Mouse (Mus musculus) cerebellum, adult 11-12 months (tissue): ENCODE data around the gene Mrps14.
A peak's percentile ranks its signal among the peaks of the same experiment; 100 is the strongest.

Source experiments
- DNase-seq: peaks from one replicate; pipeline ENCODE4 v3.0.0; 2022

The Mrps14 gene

DNA sequence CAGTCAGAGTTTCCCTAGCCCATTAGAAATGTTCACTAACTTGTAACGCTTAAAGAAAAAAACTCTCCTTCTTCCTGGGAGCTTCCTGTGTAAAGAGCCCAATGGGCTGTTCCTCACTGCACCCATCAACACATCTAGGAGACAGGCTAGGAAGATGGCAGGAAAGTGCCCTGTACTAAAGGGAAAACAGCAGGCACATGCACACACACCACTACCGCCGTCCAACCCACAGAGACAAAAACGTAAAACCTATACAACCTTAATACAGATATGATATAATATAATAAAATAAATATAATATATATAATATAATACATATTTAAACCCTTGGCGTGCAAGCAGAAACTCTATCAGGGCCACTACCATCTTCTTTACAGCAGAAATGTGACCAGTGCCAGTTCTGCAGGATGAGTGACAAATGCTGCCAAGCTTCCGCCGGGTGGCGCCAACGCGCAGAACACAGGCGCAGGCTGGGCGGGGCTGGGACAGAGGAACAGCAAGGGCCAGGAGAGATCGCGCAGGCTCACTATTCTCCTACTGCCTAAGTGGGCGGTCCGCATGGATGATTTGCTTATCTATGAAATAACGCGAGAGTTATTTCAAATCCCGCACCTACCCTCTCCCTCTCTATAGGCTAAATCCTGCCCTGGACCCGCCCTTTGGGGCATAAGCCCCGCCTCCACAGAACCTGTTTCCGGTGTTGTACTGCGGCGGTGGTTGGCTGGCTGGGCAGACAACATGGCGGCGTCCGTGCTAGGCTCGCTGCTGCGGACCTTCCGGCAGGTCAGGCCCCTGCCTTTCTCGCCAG, at the start of gene Mrps14:
Gene Mrps14 (plus strand): TSS at position 687 of the 808 bp plus-strand sequence.
- peak; percentile 99 for DNase-seq

DNA sequence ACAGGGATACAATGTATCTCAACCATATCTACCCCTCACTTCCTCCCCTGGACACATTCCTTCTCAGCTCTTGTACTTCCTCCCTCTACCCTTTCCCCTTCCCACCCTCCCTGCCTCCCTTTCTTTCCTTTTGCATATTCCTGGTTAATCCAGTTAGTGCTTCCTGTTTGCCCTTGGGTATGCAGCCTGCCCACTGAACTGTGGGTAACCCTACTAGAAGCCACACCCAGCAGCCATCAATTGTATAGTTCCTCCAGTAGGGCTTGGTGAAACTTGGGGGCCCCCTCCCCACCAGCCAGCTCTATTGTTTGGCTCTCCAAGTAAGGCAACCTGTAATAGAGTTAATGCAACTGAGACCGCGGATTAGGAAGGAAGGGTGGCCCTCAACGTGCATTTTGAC, 49.4 kb upstream of the Mrps14 start:
- DNase-seq, result no peak

DNA sequence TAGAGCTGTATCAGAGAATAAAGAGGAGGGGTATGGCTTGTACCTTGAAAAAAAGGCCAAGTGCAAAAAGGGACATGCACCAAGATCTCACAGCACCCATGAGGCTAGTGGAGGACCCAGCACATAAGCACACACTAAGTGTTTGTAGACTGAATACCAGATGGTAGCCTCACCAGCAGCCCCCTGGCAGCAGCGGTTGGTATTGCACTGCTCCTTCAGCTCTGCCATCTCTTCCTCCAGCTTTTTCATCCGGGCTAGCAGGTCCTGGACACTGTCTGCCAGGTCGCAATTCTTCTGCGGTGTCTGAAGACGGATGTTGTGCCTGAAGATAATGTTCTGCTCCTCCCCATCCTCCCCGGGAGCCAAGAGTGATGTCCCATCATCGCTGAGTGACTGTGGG, 47.7 kb upstream of the Mrps14 start:
- DNase-seq, result no peak

- DNase-seq, result no peak
Observed at GRCm38 (mm10) chr1:160149291-160149906, 45.6 kb upstream of the Mrps14 start.

- DNase-seq, result no peak
Observed at GRCm38 (mm10) chr1:160150726-160151125, 44.3 kb upstream of the Mrps14 start.

DNA sequence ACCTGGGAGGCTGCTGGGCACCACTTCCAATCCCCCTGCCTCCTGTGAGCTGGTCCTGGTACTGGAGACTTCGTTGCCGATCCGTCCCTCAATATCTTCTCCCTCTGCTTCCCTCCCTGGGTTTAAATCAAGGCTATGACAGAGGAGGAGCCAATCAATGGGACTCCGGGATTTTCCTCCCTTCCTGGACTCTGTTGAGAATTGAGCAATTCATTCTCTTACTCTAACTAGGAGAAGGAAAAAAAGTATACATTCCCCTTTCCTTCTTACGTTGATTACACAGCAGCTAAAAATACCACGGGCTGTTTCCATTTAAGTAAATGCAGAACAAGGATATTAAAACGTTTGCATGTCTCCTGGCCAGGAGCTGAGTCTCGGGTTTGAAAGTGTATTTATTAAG, 41.5 kb upstream of the Mrps14 start, which contains the start of gene Tnn:
Gene Tnn (minus strand): TSS at position 101 of the 400 bp plus-strand sequence.
- DNase-seq, result no peak

DNA sequence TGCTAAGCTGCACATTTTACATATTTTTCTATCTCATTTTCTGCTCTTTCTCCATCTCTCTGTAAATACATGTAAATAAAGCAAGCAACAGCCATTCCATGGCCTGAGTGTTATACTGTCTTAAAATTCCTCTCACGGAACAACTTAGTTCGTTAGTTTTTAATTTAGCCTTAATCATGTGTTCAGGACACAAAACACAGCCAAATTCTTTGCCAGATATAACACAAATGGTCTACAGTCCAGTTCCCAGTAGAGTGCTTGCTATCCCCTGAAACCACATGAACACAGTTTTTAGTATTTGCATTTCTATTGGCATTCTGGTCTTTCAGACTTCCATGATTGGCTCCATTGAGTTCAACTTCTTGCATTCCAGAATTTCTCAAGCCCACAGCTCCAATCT, 36.8 kb upstream of the Mrps14 start:
- no peak for DNase-seq

GRCm38 (mm10) chr1:160166600-160166999, 28.4 kb upstream of the Mrps14 start:
- DNase-seq, result no peak

DNA sequence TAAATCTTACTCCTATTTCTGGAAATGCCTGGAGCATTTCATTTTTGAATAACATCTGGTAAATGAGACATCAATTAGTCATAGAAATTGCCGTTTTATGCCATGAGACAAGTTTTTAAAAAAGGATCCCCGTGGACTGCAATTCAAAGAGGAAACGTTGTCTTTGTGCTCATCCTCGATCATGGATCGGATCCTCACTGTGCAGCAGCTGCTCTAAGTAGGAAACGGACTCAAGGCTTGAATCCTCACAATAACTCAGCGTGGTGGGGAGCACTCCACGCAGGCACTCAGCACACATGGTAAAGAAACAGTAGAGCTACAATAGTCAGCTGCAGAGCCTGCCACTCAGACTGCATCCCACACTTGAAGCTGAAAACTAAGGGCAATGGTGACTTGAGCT, 18.1 kb upstream of the Mrps14 start:
- no peak for DNase-seq

DNA sequence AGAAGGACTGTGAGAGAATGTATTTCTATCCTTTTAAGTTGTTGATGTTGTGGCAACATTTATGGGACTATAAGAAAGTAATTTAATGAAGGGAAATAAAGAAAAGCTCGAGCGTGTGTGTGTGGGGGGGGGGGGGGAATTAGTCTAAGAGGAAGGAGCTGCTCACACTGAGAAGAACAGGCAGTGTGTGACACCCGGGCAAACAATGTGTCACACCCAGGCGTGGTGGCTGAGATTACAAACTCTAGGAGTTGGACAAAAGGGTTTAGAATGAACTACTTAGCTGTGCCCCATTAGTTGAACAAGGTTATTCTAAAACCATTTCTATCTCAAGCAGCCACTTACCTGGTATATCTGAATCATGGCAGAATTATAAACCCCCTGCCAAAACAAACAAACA, 13.8 kb upstream of the Mrps14 start:
- DNase-seq, result no peak

GRCm38 (mm10) chr1:160184506-160184905, 10.5 kb upstream of the Mrps14 start:
- DNase-seq, result no peak

DNA sequence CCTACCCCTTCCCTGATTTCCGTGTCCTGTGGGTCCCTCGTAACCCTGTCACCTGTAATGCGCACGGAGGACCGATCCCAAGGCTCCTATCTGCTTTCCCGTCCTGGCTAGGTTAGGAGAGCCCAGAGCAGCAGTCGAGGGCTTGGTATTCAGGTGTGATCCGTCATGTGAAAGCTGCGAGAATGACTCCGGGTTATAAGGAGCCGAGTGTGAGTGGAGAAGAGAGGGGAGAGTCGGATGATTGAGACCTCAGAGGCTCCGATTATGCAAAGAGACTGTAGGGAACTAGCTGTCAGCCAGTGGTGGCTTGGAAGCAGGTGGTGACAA, 285 bp downstream of the Mrps14 start:
- no peak for DNase-seq

GRCm38 (mm10) chr1:160205486-160205885, 10.5 kb downstream of the Mrps14 start:
- DNase-seq, result no peak

DNA sequence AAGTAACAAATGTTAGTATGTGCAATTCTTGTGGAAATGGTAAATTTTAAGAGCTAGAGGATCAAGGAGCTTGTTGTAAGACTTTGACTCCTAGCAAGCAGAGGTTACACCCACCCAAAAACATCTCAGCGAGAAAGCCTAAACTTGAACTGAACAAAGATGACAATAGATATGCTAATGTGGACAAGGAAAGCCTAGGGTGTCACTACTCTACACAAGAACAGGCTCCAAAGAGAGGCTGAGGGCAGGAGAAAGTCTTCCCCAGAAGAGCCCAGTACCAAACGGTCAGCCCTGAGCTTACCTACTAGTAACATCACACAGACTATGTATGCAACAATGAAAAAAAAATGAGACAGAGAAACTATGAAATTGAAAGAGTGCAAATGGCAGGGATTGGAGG, 14.8 kb downstream of the Mrps14 start:
- no peak for DNase-seq

DNA sequence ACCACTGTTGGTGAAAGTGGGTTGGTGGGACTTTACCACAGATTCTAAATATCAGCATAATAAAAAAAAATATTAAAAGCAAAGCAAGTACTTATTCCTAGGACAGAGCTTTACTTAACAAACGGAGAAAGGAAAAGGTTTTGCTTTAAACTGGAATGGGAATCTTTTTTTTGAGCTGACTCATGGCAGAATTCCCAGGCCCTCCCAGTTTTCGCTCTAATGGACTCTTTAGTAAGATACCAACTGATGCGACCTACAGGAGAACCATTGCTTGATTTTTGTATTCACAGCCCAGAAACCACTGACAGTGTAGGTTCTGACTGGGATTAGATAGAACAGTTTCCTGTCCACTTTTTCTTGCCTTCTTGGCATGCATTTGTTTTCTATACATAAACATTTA, 15.6 kb downstream of the Mrps14 start:
- no peak for DNase-seq

GRCm38 (mm10) chr1:160211597-160212122, 16.6 kb downstream of the Mrps14 start:
- no peak for DNase-seq

- DNase-seq, result no peak
Observed at GRCm38 (mm10) chr1:160212123-160212691, 17.2 kb downstream of the Mrps14 start.

- peak; percentile 100 for DNase-seq
Observed at GRCm38 (mm10) chr1:160212703-160213669, 18.0 kb downstream of the Mrps14 start, which contains the start of gene Cacybp. Gene Cacybp, minus strand, starts transcription at chr1:160212875.

DNA sequence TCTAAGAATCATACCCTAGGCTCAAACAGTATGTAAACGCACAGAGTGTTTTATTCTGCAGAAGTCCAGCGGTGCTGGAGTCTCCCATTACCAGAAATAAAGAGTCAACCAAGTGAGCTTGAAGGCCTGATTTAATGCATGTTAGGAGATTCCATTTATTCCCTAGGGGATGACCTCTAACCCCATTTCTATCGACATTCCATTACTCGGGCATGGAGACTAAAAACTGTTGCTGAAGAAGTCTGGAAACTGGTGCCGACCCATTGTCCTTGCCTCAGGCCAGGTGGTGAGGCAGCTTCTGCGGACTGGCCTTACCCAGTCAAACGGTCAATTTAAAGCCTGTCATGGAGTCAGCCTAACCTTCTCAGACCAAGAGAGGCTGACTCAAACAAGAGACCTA, 19.2 kb downstream of the Mrps14 start:
- DNase-seq, result no peak

GRCm38 (mm10) chr1:160217898-160218297, 22.9 kb downstream of the Mrps14 start:
- DNase-seq, result no peak

DNA sequence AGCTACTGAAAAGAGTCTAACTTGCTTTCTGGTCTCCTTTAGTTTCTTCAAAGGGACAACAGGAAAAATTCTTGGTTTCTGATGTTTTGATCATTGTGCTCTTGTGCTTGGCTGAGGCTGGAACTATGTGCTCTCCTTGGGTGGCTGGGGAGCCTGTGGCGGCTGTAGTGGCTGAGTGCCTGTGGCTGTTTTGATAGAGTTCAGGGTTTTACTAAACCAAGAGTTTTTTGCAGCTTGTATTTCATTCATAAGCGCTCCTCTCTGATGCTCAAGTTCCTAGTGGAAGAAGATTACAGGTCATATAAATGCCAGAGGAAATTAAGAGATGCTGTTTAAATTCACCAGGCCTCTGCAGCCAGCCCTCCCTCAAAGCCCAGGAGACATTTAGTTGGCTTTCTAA, 29.1 kb downstream of the Mrps14 start:
- no peak for DNase-seq

- no peak for DNase-seq
Observed at GRCm38 (mm10) chr1:160227196-160227595, 32.2 kb downstream of the Mrps14 start.

GRCm38 (mm10) chr1:160227850-160228249, 32.8 kb downstream of the Mrps14 start:
- no peak for DNase-seq
